Mouse (Mus musculus) ES-E14 (cell line): ENCODE data around the gene Ak5.

Experiments
- CHD2 ChIP-seq: IDR thresholded peaks from 2 replicates; pipeline ENCODE4 v1.6.1; 2014; ENCODE audit warnings: mild to moderate bottlenecking, low read depth, low read length, inconsistent platforms
- HCFC1 ChIP-seq: IDR thresholded peaks from 2 replicates; pipeline ENCODE4 v1.6.1; 2012; ENCODE audit warnings: low read length, inconsistent platforms, borderline replicate concordance; ENCODE audit not compliant: insufficient read depth

- TF ChIP-seq CHD2 (no peak), HCFC1 (no peak)
These were observed 34.2 kb upstream of the Ak5 start for GRCm38 (mm10) chr3:152702274-152702843.
